ENCODE assay signal across 8 mouse cellular contexts in the genomic region with DNA sequence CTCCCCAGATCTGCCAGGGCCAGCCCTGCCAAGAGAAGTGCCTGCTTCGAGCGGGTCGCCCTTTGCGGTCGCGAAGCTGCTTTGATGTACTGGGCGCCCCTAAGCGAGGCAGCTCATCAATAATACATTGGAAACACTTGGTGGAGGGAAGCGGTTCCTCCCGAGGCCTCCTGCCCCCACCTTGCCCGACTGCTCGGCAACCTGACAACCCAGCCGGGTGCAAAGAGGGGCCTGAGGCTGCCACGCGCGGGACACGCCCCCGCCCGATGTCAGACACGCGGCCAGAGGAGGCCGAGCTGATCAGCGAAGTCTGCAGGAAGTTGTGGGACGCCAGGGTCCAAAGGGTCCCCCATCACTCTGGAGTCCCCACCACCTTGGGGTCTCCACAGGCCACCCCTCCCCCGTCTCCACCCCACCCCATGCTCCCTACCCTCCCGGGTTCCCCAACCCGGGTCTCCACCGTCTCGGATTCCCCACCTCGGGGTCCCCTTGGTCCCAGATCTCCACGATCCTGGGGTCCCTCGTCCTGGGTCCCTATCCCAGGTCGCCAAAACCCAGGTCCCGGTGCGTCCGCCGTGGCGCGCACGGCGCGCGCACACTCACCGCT. TPM values are rescaled to one million over a fixed set of nuclear protein-coding genes. Genes with fewer than 3 reads are reported as not detected.
DNase-seq lines count a peak whose midpoint lies in the region; ATAC-seq and TF ChIP-seq lines count a peak whose summit lies in the region.

No protein-coding gene starts in this region.

- H3K79me2 ChIP-seq in macrophage (ENCODE audit: inconsistent target): no peaks in the 10 kb centered on the region

- H3K27ac ChIP-seq in cerebellum, adult 2 months (ENCODE audit: insufficient read depth, low read length): no peak overlapping the region
- no peak overlapping the region for H3K27ac ChIP-seq in hindbrain, embryonic 15.5 days (replicated peaks)
- no peak overlapping the region for H3K27ac ChIP-seq in macrophage

- DNase-seq in cerebellum, adult 2 months: no peak
- DNase-seq in cerebellum, postnatal 14 days: no peak
- peak; percentile 75 for DNase-seq in 3134 (ENCODE audit: extremely low read depth, insufficient read length, low spot score)
- DNase-seq in embryo, embryonic 11 days: peak; percentile 51
- no peak for DNase-seq in urinary bladder, postnatal 4 days (ENCODE audit: low spot score in 2 of 2)
- DNase-seq in ovary, postnatal 14 days (ENCODE audit: low spot score): no peak

- peak overlapping the region; percentile 98 for H3K4me2 ChIP-seq in hindbrain, embryonic 15.5 days

- no peaks in the 10 kb centered on the region for H3K4me1 ChIP-seq in cerebellum, adult 2 months (ENCODE audit: control insufficient read depth, insufficient read depth, low read length)
- peaks cover 18% of the 10 kb centered on the region for H3K4me1 ChIP-seq in hindbrain, embryonic 15.5 days (replicated peaks)

- TF ChIP-seq CTCF in cerebellum, adult 2 months (IDR thresholded peaks at IDR 0.05; ENCODE audit: borderline replicate concordance, insufficient read depth, low read depth, low read length): no peak

- 1% methylated on average over 44 of the region's 44 CpGs for WGBS in cerebellum, adult 2 months
- 1% methylated on average over 44 of the region's 44 CpGs for WGBS in hindbrain, embryonic 15.5 days
- WGBS in macrophage (ENCODE audit: missing documents): 4% methylated on average over 43 of the region's 44 CpGs

- H3K9me3 ChIP-seq in hindbrain, embryonic 15.5 days: no peaks in the 10 kb centered on the region

- peak overlapping the region; percentile 61 for H3K9ac ChIP-seq in hindbrain, embryonic 15.5 days

- no peak for TF ChIP-seq POLR2A in cerebellum, adult 2 months (IDR thresholded peaks at IDR 0.05; ENCODE audit: borderline replicate concordance, insufficient read depth, low read length)

- H3K27me3 ChIP-seq in cerebellum, adult 2 months (ENCODE audit: control insufficient read depth, insufficient read depth, low read length): no peaks in the 10 kb centered on the region
- 0 out of 2 replicates have a peak, but pooled peaks cover 4% of the 10 kb centered on the region for H3K27me3 ChIP-seq in hindbrain, embryonic 15.5 days

- no peaks in the 10 kb centered on the region for H3K36me3 ChIP-seq in hindbrain, embryonic 15.5 days
- no peaks in the 10 kb centered on the region for H3K36me3 ChIP-seq in macrophage (ENCODE audit: inconsistent target)

- H3K4me3 ChIP-seq in cerebellum, adult 2 months (replicated peaks; ENCODE audit: insufficient read depth, low read depth, low read length): peak overlapping the region; percentile 56
- peak overlapping the region; percentile 72 for H3K4me3 ChIP-seq in hindbrain, embryonic 15.5 days
- peak overlapping the region; percentile 13; the same call in 1 of the 2 replicates for H3K4me3 ChIP-seq in macrophage (ENCODE audit: inconsistent target)

- ATAC-seq in hindbrain, embryonic 15.5 days (ENCODE audit: low FRiP score, low read depth): peak; percentile 32

RNA-seq across cellular contexts. Expression of a gene that starts 13.7 kb away (rescaled TPM):
- 8.1 and 8.2 TPM in 2 replicates for polyA plus RNA-seq in cerebellum, adult 2 months (2012; rRNA removed)
- polyA plus RNA-seq in hindbrain, embryonic 15.5 days (2015; fragmentation: Nextera tagmentation; extraction: Ambion mirVana): 15.8 and 17.3 TPM in 2 replicates
- 1 to 10 TPM in 10 of 26 experiments, not detected in 16; 1.3 to 4.2 (median 2.0) TPM for total RNA-seq in macrophage (2018; cell fraction: chromatin; rRNA removed)
- 1 to 10 TPM in 20 of 26 experiments, under 1 TPM in 6; 0.59 to 5.7 (median 1.9) TPM for total RNA-seq in macrophage (2018; cell fraction: cytosol; rRNA removed)
- 1 to 10 TPM in 12 of 26 experiments, under 1 TPM in 1, not detected in 13; 0.91 to 4.9 (median 1.6) TPM for total RNA-seq in macrophage (2018; cell fraction: nucleus; rRNA removed)
- polyA plus RNA-seq in macrophage (2018): 0.83 to 3.2 TPM (median 2.1 TPM) in 3 replicates

RNA-seq across cellular contexts. Expression of a gene that starts 34.1 kb away (rescaled TPM):
- polyA plus RNA-seq in cerebellum, adult 2 months (2012; rRNA removed): 1.1 and 1.9 TPM in 2 replicates
- polyA plus RNA-seq in hindbrain, embryonic 15.5 days (2015; fragmentation: Nextera tagmentation; extraction: Ambion mirVana): 3.7 and 5.9 TPM in 2 replicates
- total RNA-seq in macrophage (2018; cell fraction: chromatin; rRNA removed): not detected
- 1 to 10 TPM in 7 of 26 experiments, under 1 TPM in 15, not detected in 4; 0.18 to 1.7 (median 0.68) TPM for total RNA-seq in macrophage (2018; cell fraction: cytosol; rRNA removed)
- 1 to 10 TPM in 1 of 26 experiments, under 1 TPM in 1, not detected in 24; 0.89 to 1.1 TPM for total RNA-seq in macrophage (2018; cell fraction: nucleus; rRNA removed)
- polyA plus RNA-seq in macrophage (2018): 0.76 to 0.96 TPM in 2 of 3 replicates, not detected in the other

RNA-seq across cellular contexts. Expression of a gene that starts 34.3 kb away (rescaled TPM):
- 2,746 and 2,917 TPM in 2 replicates for polyA plus RNA-seq in cerebellum, adult 2 months (2012; rRNA removed)
- polyA plus RNA-seq in hindbrain, embryonic 15.5 days (2015; fragmentation: Nextera tagmentation; extraction: Ambion mirVana): 1,171 and 1,185 TPM in 2 replicates
- 100 to 1,000 TPM in 5 of 26 experiments, 10 to 100 TPM in 21; 43.1 to 125 (median 79.7) TPM for total RNA-seq in macrophage (2018; cell fraction: chromatin; rRNA removed)
- total RNA-seq in macrophage (2018; cell fraction: cytosol; rRNA removed): 1,000 to 10,000 TPM in 1 of 26 experiments, 100 to 1,000 TPM in 25; 586 to 1,058 (median 761) TPM
- 100 to 1,000 TPM; 140 to 293 (median 184) TPM for total RNA-seq in macrophage (2018; cell fraction: nucleus; rRNA removed)
- polyA plus RNA-seq in macrophage (2018): 521 to 775 TPM (median 707 TPM) in 3 replicates

RNA-seq across cellular contexts. Expression of a gene that starts 34.6 kb away (rescaled TPM):
- 65.3 and 67.5 TPM in 2 replicates for polyA plus RNA-seq in cerebellum, adult 2 months (2012; rRNA removed)
- polyA plus RNA-seq in hindbrain, embryonic 15.5 days (2015; fragmentation: Nextera tagmentation; extraction: Ambion mirVana): 114 and 124 TPM in 2 replicates
- total RNA-seq in macrophage (2018; cell fraction: chromatin; rRNA removed): 10 to 100 TPM in 17 of 26 experiments, 1 to 10 TPM in 9; 4.1 to 37.4 (median 12.2) TPM
- 10 to 100 TPM; 27.5 to 49.4 (median 37.6) TPM for total RNA-seq in macrophage (2018; cell fraction: cytosol; rRNA removed)
- total RNA-seq in macrophage (2018; cell fraction: nucleus; rRNA removed): 10 to 100 TPM in 16 of 26 experiments, 1 to 10 TPM in 10; 5.8 to 26.6 (median 11.3) TPM
- polyA plus RNA-seq in macrophage (2018): 30.6 to 41.0 TPM (median 40.7 TPM) in 3 replicates

RNA-seq across cellular contexts. Expression of a gene that starts 44.7 kb away (rescaled TPM):
- 2.1 and 2.5 TPM in 2 replicates for polyA plus RNA-seq in cerebellum, adult 2 months (2012; rRNA removed)
- 19.0 and 24.9 TPM in 2 replicates for polyA plus RNA-seq in hindbrain, embryonic 15.5 days (2015; fragmentation: Nextera tagmentation; extraction: Ambion mirVana)
- total RNA-seq in macrophage (2018; cell fraction: chromatin; rRNA removed): 1 to 10 TPM in 24 of 26 experiments, under 1 TPM in 2; 0.20 to 6.5 (median 1.9) TPM
- total RNA-seq in macrophage (2018; cell fraction: cytosol; rRNA removed): 10 to 100 TPM in 5 of 26 experiments, 1 to 10 TPM in 21; 4.8 to 13.4 (median 7.2) TPM
- total RNA-seq in macrophage (2018; cell fraction: nucleus; rRNA removed): 10 to 100 TPM in 1 of 26 experiments, 1 to 10 TPM in 25; 1.0 to 11.4 (median 2.4) TPM
- polyA plus RNA-seq in macrophage (2018): 6.0 to 52.8 TPM (median 6.1 TPM) in 3 replicates

Comparison
In these comparisons a context has a peak if more than half of its experiments do, and no peak if none do; other contexts are left out.
1. DNase-seq: peak in 3134 (single experiment) and embryo, embryonic 11 days (single experiment); none in cerebellum, adult 2 months (0 of 2), cerebellum, postnatal 14 days (0 of 2), urinary bladder, postnatal 4 days (0 of 2) and ovary, postnatal 14 days (single experiment).
2. H3K4me3 ChIP-seq: peak in every context shown above with its lines; median percentile 72 in hindbrain, embryonic 15.5 days; 56 in cerebellum, adult 2 months; 13 in macrophage.